Mouse (Mus musculus): ENCODE results near the gene Rgs8. TPM values are rescaled to one million over a fixed set of nuclear protein-coding genes. Genes with fewer than 3 reads are reported as not detected.
A peak's percentile ranks its signal among the peaks of the same experiment; 100 is the strongest.

Rgs8 gene
- polyA plus RNA-seq, 1 experiment: under 0.01 TPM

DNA sequence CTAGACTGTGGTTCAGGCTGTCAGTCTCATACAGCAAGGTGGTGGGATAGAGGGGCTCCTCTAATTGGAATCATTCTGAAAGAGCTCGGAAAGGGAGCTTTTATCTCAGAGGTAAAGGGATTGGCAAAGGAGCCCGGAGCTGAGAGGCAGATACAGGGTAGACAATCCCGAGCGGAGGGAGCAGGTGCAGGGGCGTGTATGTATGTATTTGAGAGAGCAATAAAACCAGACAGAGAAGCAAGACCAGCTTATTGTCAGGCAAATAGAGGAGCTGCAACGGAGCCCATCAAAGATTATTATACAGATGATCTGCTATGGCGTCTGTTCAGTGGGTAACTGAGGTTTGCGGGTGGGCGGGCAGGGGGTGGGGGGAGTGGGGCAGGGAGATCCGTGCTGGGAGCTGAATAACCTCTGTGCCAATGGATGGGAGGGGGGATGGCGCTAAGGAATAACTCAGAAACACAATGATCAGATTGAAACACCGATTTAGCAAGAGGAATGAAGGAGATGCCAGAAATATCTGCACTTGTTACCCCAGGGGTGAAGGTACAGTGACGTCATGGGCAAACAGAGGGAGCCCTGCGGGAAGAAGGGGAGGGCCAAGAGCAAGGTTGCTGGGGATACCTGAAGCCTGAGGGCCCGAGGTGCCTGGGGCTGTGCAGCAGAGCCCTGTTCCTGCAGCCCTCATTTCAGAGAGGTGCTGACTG lies 8.3 kb downstream of the Rgs8 start:
- no peaks in the 10 kb centered on the region for H3K79me2 ChIP-seq (ENCODE audit: control insufficient read depth, insufficient read depth)
- no peak for TF ChIP-seq USF1 (IDR thresholded peaks at IDR 0.05; ENCODE audit: low read depth)
- TF ChIP-seq FOSL1 (IDR thresholded peaks at IDR 0.05; ENCODE audit: insufficient read depth, low read length, poor library complexity, severe bottlenecking): no peak
- no peaks in the 10 kb centered on the region for H3K36me3 ChIP-seq (ENCODE audit: control insufficient read depth, insufficient read depth)
- H3K79me3 ChIP-seq (ENCODE audit: low read depth): no peaks in the 10 kb centered on the region
- no peak overlapping the region for H3ac ChIP-seq (ENCODE audit: control insufficient read depth, insufficient read length, low read depth)
- H3K4me3 ChIP-seq (ENCODE audit: insufficient read depth, poor library complexity, severe bottlenecking): no peak overlapping the region
- H3K27me3 ChIP-seq (ENCODE audit: control insufficient read depth, insufficient read depth, insufficient read length): peaks cover 6% of the 10 kb centered on the region

DNA sequence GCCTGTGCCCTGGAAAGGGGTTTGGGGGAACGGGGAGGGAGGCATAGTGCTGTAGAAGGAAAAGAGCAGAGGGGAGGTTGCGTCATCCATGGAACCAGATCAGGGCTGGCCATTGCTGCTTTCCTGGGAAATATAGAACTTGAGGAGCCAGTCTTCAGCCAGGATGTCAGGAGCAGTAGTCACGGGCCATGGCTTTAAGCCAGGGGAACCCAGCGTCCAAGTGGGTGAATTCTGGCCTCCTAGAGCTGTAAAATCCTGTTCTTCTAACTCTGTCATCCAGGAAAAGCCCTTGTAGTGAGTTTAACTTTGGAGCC lies 8.8 kb downstream of the Rgs8 start:
- Histone ChIP-seq H3K4me3 (ENCODE audit: insufficient read depth, poor library complexity, severe bottlenecking) (no peak overlapping the region), H3K27me3 (ENCODE audit: control insufficient read depth, insufficient read depth, insufficient read length) (peaks cover 6% of the 10 kb centered on the region), H3K79me2 (ENCODE audit: control insufficient read depth, insufficient read depth) (no peaks in the 10 kb centered on the region), H3ac (ENCODE audit: control insufficient read depth, insufficient read length, low read depth) (no peak overlapping the region), H3K36me3 (ENCODE audit: control insufficient read depth, insufficient read depth) (no peaks in the 10 kb centered on the region), H3K79me3 (ENCODE audit: low read depth) (no peaks in the 10 kb centered on the region)
- TF ChIP-seq CEBPB (IDR thresholded peaks at IDR 0.05; ENCODE audit: low read depth) (peak; percentile 24), MYOD1 (IDR thresholded peaks at IDR 0.05; ENCODE audit: control insufficient read depth, insufficient read length, low read depth) (no peak), CTCF (IDR thresholded peaks at IDR 0.05; ENCODE audit: control insufficient read depth, insufficient read depth, insufficient read length) (no peak)

DNA sequence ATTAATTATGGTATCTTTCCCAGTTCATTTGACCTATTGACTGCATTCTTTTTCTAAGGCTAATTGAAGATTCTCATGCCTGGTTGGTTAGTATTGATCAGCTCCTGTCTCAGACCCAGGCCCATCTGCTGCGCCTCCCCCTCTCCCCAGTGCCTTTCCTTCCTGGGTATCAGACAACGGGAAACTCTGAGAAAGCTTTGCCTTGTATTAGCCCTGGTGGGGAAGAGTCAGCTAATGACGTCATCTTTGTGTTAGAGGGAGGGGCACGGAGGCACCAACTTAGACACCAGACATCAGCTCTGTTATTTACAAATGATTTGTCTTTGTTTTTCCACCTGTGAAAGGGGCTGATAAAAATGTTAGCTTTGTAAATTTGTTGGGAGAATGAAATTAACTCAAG lies 9.5 kb downstream of the Rgs8 start:
- H3K4me3 ChIP-seq (ENCODE audit: insufficient read depth, poor library complexity, severe bottlenecking): no peak overlapping the region
- H3K79me3 ChIP-seq (ENCODE audit: low read depth): no peaks in the 10 kb centered on the region
- no peak for TF ChIP-seq MYOG (IDR thresholded peaks at IDR 0.05; ENCODE audit: control insufficient read depth, extremely low read depth, insufficient read length)
- no peak for TF ChIP-seq USF1 (IDR thresholded peaks at IDR 0.05; ENCODE audit: low read depth)
- TF ChIP-seq CTCF (IDR thresholded peaks at IDR 0.05; ENCODE audit: control insufficient read depth, insufficient read depth, insufficient read length): no peak
- no peak for TF ChIP-seq MYOD1 (IDR thresholded peaks at IDR 0.05; ENCODE audit: control insufficient read depth, insufficient read length, low read depth)
- no peak for TF ChIP-seq CEBPB (IDR thresholded peaks at IDR 0.05; ENCODE audit: low read depth)
- no peak for TF ChIP-seq MAX (IDR thresholded peaks at IDR 0.05)
- TF ChIP-seq FOSL1 (IDR thresholded peaks at IDR 0.05; ENCODE audit: insufficient read depth, low read length, poor library complexity, severe bottlenecking): no peak
- no peak overlapping the region for H3ac ChIP-seq (ENCODE audit: control insufficient read depth, insufficient read length, low read depth)
- peaks cover 6% of the 10 kb centered on the region for H3K27me3 ChIP-seq (ENCODE audit: control insufficient read depth, insufficient read depth, insufficient read length)
- no peaks in the 10 kb centered on the region for H3K79me2 ChIP-seq (ENCODE audit: control insufficient read depth, insufficient read depth)
- H3K36me3 ChIP-seq (ENCODE audit: control insufficient read depth, insufficient read depth): no peaks in the 10 kb centered on the region

DNA sequence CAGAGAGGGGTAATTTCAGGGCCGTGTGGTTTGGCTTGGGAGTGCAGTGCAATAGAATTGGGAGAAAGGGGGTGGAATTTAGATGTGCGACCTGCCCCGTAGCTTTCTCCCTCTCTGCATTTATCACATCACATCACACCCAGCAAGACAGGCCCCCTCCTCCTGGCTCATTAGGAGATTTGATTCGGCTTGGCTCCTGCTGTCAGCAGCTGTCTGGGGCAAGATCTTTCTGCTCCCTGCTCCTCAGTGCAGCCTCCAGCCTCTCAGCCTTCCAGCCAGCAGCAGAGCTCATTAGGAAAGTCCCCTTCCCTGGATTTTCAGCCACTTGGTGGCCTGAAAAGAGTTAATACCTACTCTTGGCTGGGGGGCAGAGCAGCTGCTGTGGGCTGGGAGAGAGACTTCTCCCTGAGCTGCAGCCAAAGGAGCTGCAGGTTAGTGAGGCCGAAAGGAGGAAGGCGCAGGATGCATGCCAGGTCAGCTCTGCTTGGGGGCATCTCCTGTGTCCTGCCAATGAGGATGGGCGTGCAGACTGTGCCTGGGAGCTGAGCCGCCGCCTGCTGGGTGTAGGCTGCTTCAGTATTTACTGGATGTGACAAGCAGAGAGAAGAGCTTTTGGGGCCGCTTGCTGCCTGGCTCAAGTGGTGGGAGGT lies 12.4 kb downstream of the Rgs8 start:
- Histone ChIP-seq H3K79me3 (ENCODE audit: low read depth) (no peaks in the 10 kb centered on the region), H3K4me3 (ENCODE audit: insufficient read depth, poor library complexity, severe bottlenecking) (no peak overlapping the region), H3K79me2 (ENCODE audit: control insufficient read depth, insufficient read depth) (no peaks in the 10 kb centered on the region), H3ac (ENCODE audit: control insufficient read depth, insufficient read length, low read depth) (no peak overlapping the region), H3K27me3 (ENCODE audit: control insufficient read depth, insufficient read depth, insufficient read length) (peaks cover 6% of the 10 kb centered on the region), H3K36me3 (ENCODE audit: control insufficient read depth, insufficient read depth) (no peaks in the 10 kb centered on the region)
- TF ChIP-seq MAX (IDR thresholded peaks at IDR 0.05) (no peak), CEBPB (IDR thresholded peaks at IDR 0.05; ENCODE audit: low read depth) (no peak), FOSL1 (IDR thresholded peaks at IDR 0.05; ENCODE audit: insufficient read depth, low read length, poor library complexity, severe bottlenecking) (no peak), MYOD1 (IDR thresholded peaks at IDR 0.05; ENCODE audit: control insufficient read depth, insufficient read length, low read depth) (no peak), MYOG (IDR thresholded peaks at IDR 0.05; ENCODE audit: control insufficient read depth, extremely low read depth, insufficient read length) (no peak), USF1 (IDR thresholded peaks at IDR 0.05; ENCODE audit: low read depth) (no peak)

DNA sequence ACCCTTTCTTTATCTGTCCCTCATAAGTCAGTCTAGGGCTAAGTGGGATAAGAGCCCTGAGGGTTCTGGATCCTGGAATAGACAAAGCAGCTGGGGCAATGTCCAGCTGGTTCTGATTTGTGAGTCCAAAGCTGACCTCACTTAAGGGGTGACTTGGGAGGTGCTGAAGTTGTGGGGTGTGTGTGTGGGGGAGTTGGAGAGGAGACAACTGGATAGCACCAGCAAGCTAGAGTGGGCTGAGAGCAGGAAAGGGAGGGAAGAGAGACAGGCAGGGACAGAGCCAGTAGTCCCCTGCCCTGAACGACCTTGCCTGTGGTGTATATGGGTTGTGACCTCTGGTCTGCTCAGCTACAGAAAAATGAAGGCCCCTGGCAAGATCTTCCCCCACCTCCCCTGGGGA lies 13.4 kb downstream of the Rgs8 start:
- Histone ChIP-seq H3K79me2 (ENCODE audit: control insufficient read depth, insufficient read depth) (no peaks in the 10 kb centered on the region), H3ac (ENCODE audit: control insufficient read depth, insufficient read length, low read depth) (no peak overlapping the region), H3K36me3 (ENCODE audit: control insufficient read depth, insufficient read depth) (no peaks in the 10 kb centered on the region), H3K27me3 (ENCODE audit: control insufficient read depth, insufficient read depth, insufficient read length) (peaks cover 6% of the 10 kb centered on the region), H3K79me3 (ENCODE audit: low read depth) (no peaks in the 10 kb centered on the region), H3K4me3 (ENCODE audit: insufficient read depth, poor library complexity, severe bottlenecking) (no peak overlapping the region)
- TF ChIP-seq USF1 (IDR thresholded peaks at IDR 0.05; ENCODE audit: low read depth) (no peak), FOSL1 (IDR thresholded peaks at IDR 0.05; ENCODE audit: insufficient read depth, low read length, poor library complexity, severe bottlenecking) (no peak), MAX (IDR thresholded peaks at IDR 0.05) (no peak), CEBPB (IDR thresholded peaks at IDR 0.05; ENCODE audit: low read depth) (no peak), CTCF (IDR thresholded peaks at IDR 0.05; ENCODE audit: control insufficient read depth, insufficient read depth, insufficient read length) (no peak), MYOG (IDR thresholded peaks at IDR 0.05; ENCODE audit: control insufficient read depth, extremely low read depth, insufficient read length) (no peak), MYOD1 (IDR thresholded peaks at IDR 0.05; ENCODE audit: control insufficient read depth, insufficient read length, low read depth) (no peak)

DNA sequence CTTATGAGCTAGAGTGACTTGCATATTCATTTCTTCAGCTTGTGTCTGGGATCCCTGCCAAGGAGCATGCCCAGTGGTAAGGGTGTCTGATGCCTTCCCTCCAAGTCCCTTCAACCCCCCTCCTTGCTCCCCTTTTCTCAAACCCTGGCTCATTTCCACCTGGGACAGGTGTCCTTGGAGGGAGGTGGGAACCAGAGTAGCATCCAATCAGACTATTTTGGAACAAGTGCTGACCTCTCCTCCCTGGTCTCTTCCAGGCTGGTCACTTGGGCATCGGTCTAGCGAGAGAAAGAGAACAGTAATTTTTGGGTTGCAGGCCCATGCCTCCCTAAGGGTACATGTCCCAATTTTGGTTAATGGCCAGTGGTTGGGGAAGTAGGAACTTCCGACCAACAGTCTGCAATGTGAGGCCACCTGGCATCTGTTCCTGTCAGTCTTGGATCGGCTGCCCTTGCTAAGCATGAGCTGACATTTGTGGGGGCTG lies 14.5 kb downstream of the Rgs8 start:
- Histone ChIP-seq H3K79me2 (ENCODE audit: control insufficient read depth, insufficient read depth) (no peaks in the 10 kb centered on the region), H3K79me3 (ENCODE audit: low read depth) (no peaks in the 10 kb centered on the region), H3K36me3 (ENCODE audit: control insufficient read depth, insufficient read depth) (no peaks in the 10 kb centered on the region), H3K4me3 (ENCODE audit: insufficient read depth, poor library complexity, severe bottlenecking) (no peak overlapping the region), H3K27me3 (ENCODE audit: control insufficient read depth, insufficient read depth, insufficient read length) (peaks cover 6% of the 10 kb centered on the region), H3ac (ENCODE audit: control insufficient read depth, insufficient read length, low read depth) (no peak overlapping the region)
- peak; percentile 90 for TF ChIP-seq MYOD1 (IDR thresholded peaks at IDR 0.05; ENCODE audit: control insufficient read depth, insufficient read length, low read depth)
- TF ChIP-seq MAX (IDR thresholded peaks at IDR 0.05): no peak
- no peak for TF ChIP-seq FOSL1 (IDR thresholded peaks at IDR 0.05; ENCODE audit: insufficient read depth, low read length, poor library complexity, severe bottlenecking)

Measured in C2C12 (cell line).